Mouse (Mus musculus) brain, embryonic 18.5 days (tissue): ENCODE measurements around the gene Tbc1d17.

Experiments used
- DNase-seq: peaks from one replicate; pipeline ENCODE4 v3.0.0-alpha.2; 2012; ENCODE audit warnings: low read depth, low spot score

Gene Tbc1d17

GRCm38 (mm10) chr7:44789531-44789930, 59.3 kb downstream of the Tbc1d17 start:
- DNase-seq = no peak
